Mouse (Mus musculus) right cerebral cortex, postnatal 14 days (tissue): ENCODE measurements at regions not wholly inside any gene's neighbourhood (a gene's known extent, or its start where the extent isn't known, plus 50 kb on each side); places are given as distances from the start of the nearest gene placed in this dataset.

Experiments used
- DNase-seq: peaks from one replicate; pipeline ENCODE4 v3.0.0; 2022

DNA sequence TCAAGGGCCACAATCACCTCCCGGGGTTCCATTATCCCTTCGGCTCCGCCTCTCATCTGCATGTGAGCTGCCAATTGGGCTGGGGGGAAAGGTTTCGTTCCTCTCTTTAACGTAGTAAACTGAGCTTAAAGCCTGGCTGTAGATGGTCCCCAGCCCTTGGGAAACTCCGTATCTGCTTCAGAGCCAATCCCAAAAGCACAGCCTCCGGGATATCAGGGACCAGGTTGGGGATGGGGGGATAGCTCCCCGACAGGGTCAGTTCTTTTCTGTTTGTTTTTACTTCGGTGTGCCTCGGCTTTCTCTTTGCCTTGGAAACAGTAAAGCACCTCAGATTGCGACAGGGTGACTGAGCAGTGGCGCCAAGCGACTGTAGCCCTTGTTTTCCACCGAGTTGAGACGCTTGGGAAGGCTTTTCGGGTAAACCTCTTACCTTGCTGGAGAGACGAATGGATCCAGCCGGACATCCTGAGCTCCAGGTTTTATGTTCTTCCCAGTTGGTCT, 64.5 kb downstream of the Tfap2c start:
- DNase-seq: no peak

DNA sequence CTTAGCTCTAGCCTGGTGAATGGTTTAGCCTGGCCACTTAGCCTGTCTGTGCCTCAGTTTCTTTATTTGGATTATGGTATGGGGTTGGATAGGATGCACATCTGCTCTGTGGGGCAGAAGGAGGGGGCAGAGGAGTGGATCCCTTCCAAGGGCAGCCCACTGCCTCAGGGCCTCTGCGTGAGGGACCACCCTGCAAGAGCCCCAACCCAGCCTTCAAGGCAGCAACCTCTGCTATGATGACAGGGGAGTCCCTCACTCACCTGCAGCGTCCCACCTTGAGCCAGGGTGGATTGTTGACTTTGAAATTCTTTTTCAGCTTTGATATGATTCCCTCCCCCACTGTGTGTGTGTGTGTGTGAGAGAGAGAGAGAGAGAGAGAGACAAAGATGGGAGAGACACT, 65.8 kb downstream of the Tfap2c start:
- no peak for DNase-seq

GRCm38 (mm10) chr2:172615582-172615981, 66.2 kb downstream of the Tfap2c start:
- no peak for DNase-seq

DNA sequence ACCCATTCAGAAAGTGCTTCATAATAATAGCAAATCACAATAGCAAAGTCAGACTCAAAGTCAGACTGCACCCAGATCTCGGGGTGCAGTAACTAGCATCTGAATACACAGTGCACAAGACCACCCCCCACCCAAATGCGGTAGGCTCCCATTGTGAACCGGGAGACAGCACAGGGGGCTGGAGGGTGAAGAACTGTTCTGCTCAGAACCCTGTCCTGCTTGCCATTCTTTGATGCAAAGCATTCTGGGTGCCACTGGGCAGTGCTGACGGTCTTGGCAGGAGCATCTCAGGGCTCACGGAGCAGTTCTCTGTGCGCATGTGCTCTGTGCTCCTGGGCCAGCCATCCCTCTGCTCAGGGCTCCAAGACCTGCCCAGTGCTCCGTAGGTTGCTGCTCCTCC, 69.8 kb downstream of the Tfap2c start:
- DNase-seq: no peak

DNA sequence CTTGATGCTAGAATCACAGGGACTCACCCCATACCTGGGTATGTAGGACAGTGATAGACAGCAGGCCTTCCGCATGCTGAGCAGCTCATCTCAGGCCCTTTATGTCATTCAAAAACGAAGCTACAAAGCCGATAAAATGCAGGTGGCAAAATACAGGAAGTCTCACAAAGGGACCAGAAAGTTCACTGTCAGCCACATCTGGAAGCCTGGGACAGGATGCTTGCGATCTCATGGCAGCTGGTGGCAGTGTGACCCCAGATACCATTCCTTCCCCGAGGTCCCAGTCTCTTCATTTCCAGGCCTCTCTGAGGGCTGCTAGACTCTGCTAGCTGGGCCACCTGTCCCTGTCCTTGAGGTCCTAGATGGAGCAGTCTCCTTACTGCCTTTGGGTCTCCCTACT, 70.6 kb downstream of the Tfap2c start:
- no peak for DNase-seq

- no peak for DNase-seq
Observed at GRCm38 (mm10) chr2:172623707-172624106, 74.3 kb downstream of the Tfap2c start.

DNA sequence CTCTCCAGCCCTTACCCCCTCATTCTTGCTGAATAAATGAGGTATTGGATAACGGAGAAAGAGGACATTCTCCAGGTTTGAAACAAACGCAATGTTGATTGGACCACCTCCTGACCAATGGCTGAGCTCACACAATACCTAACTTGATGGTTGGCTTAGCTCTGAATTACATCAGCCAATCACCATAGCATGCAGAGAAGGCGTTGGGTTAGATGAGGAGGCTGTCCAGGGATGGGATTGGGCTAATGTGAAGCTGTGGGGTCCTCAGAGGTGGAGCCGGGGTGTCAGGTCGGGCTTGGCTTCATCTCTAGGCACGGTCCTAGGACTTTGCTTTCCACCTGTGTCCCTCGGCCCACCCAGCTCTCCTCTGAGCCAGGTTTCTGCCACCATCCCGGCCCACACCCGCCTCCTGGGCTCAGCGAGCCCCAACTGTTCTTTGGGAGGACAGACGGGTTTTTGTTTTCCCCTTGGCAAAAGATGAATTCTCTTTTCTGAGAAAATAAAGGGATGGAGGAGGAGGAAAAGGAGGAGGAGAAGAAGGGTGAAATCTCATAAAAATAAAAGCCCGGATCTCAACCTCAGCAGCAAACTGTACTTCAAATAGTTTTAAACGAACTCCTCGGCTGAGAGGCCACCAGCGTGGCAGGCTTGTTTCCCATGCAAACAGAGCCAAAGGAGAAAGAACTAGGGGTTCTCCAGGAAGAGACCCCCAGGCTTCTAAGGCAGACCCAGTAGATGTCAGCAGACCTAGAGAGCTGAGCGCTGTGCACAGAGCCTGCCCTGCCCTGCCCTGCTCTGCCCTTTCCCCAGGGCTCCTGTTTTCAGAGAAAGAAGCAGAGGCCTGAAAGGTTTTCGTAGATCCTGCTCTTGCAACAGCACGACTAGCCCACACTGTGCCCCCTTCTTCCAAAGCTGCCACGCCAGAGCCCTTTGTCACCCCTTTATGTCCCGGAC, 78.2 kb downstream of the Tfap2c start:
- DNase-seq: no peak

GRCm38 (mm10) chr2:172630333-172630732, 80.9 kb downstream of the Tfap2c start:
- no peak for DNase-seq

DNA sequence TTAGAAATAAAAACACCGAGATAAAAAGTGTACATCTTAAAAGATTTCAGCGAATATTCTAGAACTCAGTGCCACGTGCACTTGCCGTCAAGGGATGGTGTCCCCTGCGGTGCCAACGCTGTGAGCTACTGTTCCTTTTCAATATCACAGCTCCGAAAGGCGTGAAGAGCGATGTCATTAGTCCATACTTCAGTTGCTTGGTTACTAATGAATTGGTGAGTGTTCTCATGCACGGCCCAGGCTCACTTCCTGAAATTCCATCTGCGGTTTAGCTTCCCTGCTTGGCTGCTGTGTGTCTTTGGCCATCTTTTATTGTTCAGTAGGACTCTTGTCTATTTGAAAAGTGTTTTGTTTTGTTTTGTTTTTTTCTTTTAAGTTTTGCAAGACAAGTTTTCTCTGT, 93.2 kb downstream of the Tfap2c start:
- no peak for DNase-seq

- no peak for DNase-seq
Observed at GRCm38 (mm10) chr2:172643860-172644259, 94.5 kb downstream of the Tfap2c start.

- DNase-seq: no peak
Observed at GRCm38 (mm10) chr2:172644451-172644850, 95.1 kb downstream of the Tfap2c start.

- DNase-seq: no peak
Observed at GRCm38 (mm10) chr2:172648072-172648471, 98.7 kb downstream of the Tfap2c start.

GRCm38 (mm10) chr2:172660479-172660878, 111.1 kb downstream of the Tfap2c start:
- no peak for DNase-seq

- no peak for DNase-seq
Observed at GRCm38 (mm10) chr2:172660916-172661315, 111.5 kb downstream of the Tfap2c start.

GRCm38 (mm10) chr2:172661418-172661980, 112.1 kb downstream of the Tfap2c start:
- DNase-seq: no peak

DNA sequence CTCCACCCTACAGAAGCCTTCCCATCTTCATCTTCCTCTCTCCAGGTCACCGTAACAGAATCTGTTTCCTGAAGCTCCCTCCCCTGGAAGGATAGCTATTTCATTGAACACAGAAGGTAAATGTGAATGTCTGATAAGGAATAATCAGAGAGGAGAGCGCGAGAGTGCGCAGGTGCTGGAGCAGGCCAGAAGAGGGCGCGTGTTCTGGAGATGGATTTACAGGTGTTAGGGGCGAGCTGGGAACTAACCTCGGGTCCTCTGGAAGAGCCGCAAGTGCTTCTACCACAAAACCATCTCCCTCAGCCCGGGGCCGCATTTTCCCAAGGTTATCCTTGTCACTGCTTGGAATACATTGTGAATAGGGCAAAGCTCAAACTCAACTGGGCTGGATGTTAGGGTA, 112.8 kb downstream of the Tfap2c start:
- no peak for DNase-seq

DNA sequence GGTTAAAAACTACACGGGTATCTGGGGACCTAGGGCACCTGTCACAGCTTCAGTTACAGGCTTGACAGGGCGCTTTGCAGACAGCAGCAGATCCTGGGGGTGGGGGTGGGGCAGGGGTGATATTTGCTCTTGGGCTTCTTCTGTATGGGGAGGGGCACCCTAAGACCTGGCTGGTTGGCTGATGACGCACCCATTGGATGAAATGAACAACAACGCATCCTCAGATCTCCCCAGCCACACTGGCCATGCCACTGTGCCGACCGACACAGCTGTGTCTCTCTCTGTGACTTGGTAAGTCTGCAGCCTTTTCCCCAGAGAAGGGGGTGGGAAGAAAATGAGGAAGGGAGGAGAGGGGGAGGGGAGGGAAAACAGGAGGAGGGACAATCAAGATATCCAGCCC, 114.3 kb downstream of the Tfap2c start:
- no peak for DNase-seq

DNA sequence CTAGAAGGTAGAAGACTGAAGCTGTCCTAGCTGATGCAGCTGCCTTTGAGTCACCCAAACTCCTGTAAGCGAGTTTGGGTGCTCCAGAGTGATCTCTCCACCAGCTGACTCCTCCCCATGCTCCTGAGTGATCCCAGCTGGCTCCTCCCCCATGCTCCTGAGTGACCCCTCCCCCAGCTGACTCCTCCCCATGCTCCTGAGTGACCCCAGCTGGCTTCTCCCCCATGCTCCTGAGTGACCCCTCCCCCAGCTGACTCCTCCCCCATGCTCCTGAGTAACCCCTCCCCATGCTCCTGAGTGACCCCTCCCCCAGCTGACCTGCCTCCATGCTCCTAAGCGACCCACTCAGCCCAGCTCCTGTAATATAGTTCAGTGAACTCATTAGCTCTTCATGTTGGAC, 123.7 kb downstream of the Tfap2c start:
- DNase-seq: no peak

GRCm38 (mm10) chr2:172674641-172675040, 125.2 kb downstream of the Tfap2c start:
- DNase-seq: no peak

GRCm38 (mm10) chr2:172675081-172675480, 125.7 kb downstream of the Tfap2c start:
- DNase-seq: no peak

GRCm38 (mm10) chr2:172690196-172690595, 140.8 kb downstream of the Tfap2c start:
- no peak for DNase-seq

GRCm38 (mm10) chr2:172690931-172691651, 141.7 kb downstream of the Tfap2c start:
- no peak for DNase-seq

- DNase-seq: no peak
Observed at GRCm38 (mm10) chr2:172698961-172699360, 149.6 kb downstream of the Tfap2c start.

GRCm38 (mm10) chr2:172699654-172700053, 150.3 kb downstream of the Tfap2c start:
- no peak for DNase-seq
